Mouse (Mus musculus): ENCODE measurements around the gene Psg29. TPM values are rescaled to one million over a fixed set of nuclear protein-coding genes. Genes with fewer than 3 reads are reported as not detected.

The Psg29 gene
- not detected in 2 replicates for polyA plus RNA-seq (2015; fragmentation: Nextera tagmentation; extraction: Ambion mirVana)

GRCm38 (mm10) chr7:17203177-17203576 lies at the start of gene Psg29:
Gene Psg29 (plus strand): TSS chr7:17203477.
- H3K9me3 ChIP-seq: peaks cover 44% of the 10 kb centered on the region
- no peak within 1 kb of the TSS for H3K9ac ChIP-seq
- no peaks in the 10 kb centered on the region for H3K27me3 ChIP-seq (replicated peaks)
- H3K4me3 ChIP-seq: no peak within 1 kb of the TSS
- H3K36me3 ChIP-seq: no peaks in the 10 kb centered on the region
- H3K27ac ChIP-seq (replicated peaks): no peak within 1 kb of the TSS
- no peaks in the 10 kb centered on the region for H3K4me1 ChIP-seq
- ATAC-seq (ENCODE audit: extremely low read depth, insufficient number of reproducible peaks, low FRiP score, low TSS enrichment): no peak
- H3K4me2 ChIP-seq: no peak within 1 kb of the TSS

DNA sequence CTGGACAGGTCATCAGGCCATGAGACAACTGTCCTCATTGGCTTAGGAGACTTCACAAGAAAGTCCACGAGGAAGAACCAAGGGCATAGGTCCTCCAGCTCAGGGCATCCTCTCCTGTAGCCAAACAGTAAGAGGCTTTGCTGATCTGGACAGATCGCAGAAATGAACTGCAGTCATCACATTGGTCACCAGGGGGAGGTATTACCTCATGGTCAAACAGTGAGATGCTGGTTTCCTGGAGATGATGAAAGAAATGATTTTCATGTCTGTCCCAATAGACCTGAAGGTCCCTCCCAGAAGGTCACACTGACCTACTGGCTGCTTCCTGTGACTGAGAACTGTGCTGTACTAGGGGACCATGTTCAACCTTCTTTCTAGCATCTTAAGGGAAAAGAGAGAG lies 47.6 kb upstream of the Psg29 start:
- 20% methylated on average over 2 of the region's 2 CpGs for WGBS

GRCm38 (mm10) chr7:17156885-17157677 lies 46.2 kb upstream of the Psg29 start:
- Histone ChIP-seq H3K4me2 (no peak overlapping the region), H3K27me3 (replicated peaks) (no peaks in the 10 kb centered on the region), H3K4me1 (no peaks in the 10 kb centered on the region), H3K9ac (no peak overlapping the region), H3K9me3 (0 out of 2 replicates have a peak, but pooled peaks cover 9% of the 10 kb centered on the region), H3K4me3 (no peak overlapping the region), H3K27ac (replicated peaks) (no peak overlapping the region), H3K36me3 (no peaks in the 10 kb centered on the region)
- 56% methylated on average over 3 of the region's 3 CpGs for WGBS
- ATAC-seq (ENCODE audit: extremely low read depth, insufficient number of reproducible peaks, low FRiP score, low TSS enrichment): no peak

More for the DNA sequence above, 47.6 kb upstream of the Psg29 start:
- Histone ChIP-seq H3K36me3 (no peaks in the 10 kb centered on the region), H3K4me3 (no peak overlapping the region), H3K9ac (no peak overlapping the region), H3K4me1 (no peaks in the 10 kb centered on the region), H3K4me2 (no peak overlapping the region), H3K27me3 (replicated peaks) (no peaks in the 10 kb centered on the region), H3K27ac (replicated peaks) (no peak overlapping the region), H3K9me3 (peaks cover 14% of the 10 kb centered on the region; the same call in 1 of the 2 replicates)
- no peak for ATAC-seq (ENCODE audit: extremely low read depth, insufficient number of reproducible peaks, low FRiP score, low TSS enrichment)

GRCm38 (mm10) chr7:17159011-17159410 lies 44.3 kb upstream of the Psg29 start:
- H3K36me3 ChIP-seq: no peaks in the 10 kb centered on the region
- no peak overlapping the region for H3K27ac ChIP-seq (replicated peaks)
- no peak overlapping the region for H3K4me2 ChIP-seq
- H3K4me1 ChIP-seq: no peaks in the 10 kb centered on the region
- no peak overlapping the region for H3K9ac ChIP-seq
- H3K4me3 ChIP-seq: no peak overlapping the region
- 60% methylated on average over 7 of the region's 7 CpGs for WGBS
- no peak for ATAC-seq (ENCODE audit: extremely low read depth, insufficient number of reproducible peaks, low FRiP score, low TSS enrichment)
- H3K9me3 ChIP-seq: 0 out of 2 replicates have a peak, but pooled peaks cover 6% of the 10 kb centered on the region
- H3K27me3 ChIP-seq (replicated peaks): no peaks in the 10 kb centered on the region

GRCm38 (mm10) chr7:17171827-17172226 lies 31.4 kb upstream of the Psg29 start:
- Histone ChIP-seq H3K27ac (replicated peaks) (no peak overlapping the region), H3K4me1 (no peaks in the 10 kb centered on the region), H3K4me3 (no peak overlapping the region), H3K36me3 (no peaks in the 10 kb centered on the region), H3K9me3 (peaks cover 8% of the 10 kb centered on the region), H3K9ac (no peak overlapping the region), H3K27me3 (replicated peaks) (no peaks in the 10 kb centered on the region), H3K4me2 (no peak overlapping the region)
- no peak for ATAC-seq (ENCODE audit: extremely low read depth, insufficient number of reproducible peaks, low FRiP score, low TSS enrichment)
- WGBS: 70% methylated on average over 4 of the region's 4 CpGs

- H3K36me3 ChIP-seq: no peaks in the 10 kb centered on the region
- H3K9ac ChIP-seq: no peak overlapping the region
- no peaks in the 10 kb centered on the region for H3K27me3 ChIP-seq (replicated peaks)
- no peak overlapping the region for H3K27ac ChIP-seq (replicated peaks)
- no peak overlapping the region for H3K4me2 ChIP-seq
- no peaks in the 10 kb centered on the region for H3K4me1 ChIP-seq
- no peak overlapping the region for H3K4me3 ChIP-seq
- WGBS: 57% methylated on average over 3 of the region's 3 CpGs
- ATAC-seq (ENCODE audit: extremely low read depth, insufficient number of reproducible peaks, low FRiP score, low TSS enrichment): no peak
- H3K9me3 ChIP-seq: peaks cover 51% of the 10 kb centered on the region
Measured at GRCm38 (mm10) chr7:17205530-17206184, 2.4 kb downstream of the Psg29 start.

Other genes with a start within 250 kb of the Psg29 start
- 0.11 and 0.15 TPM in 2 replicates for gene Pnmal1, start 243.8 kb upstream of the Psg29 start, polyA plus RNA-seq (2015; fragmentation: Nextera tagmentation; extraction: Ambion mirVana)
- 0.09 and 0.14 TPM in 2 replicates for gene Gm42372, start 220.4 kb upstream of the Psg29 start, polyA plus RNA-seq (2015; fragmentation: Nextera tagmentation; extraction: Ambion mirVana)
- gene Ccdc8, start 210.8 kb upstream of the Psg29 start, polyA plus RNA-seq (2015; fragmentation: Nextera tagmentation; extraction: Ambion mirVana): 25.5 and 25.8 TPM in 2 replicates
- 82.3 and 94.0 TPM in 2 replicates for gene Ppp5c, start 175.6 kb upstream of the Psg29 start, polyA plus RNA-seq (2015; fragmentation: Nextera tagmentation; extraction: Ambion mirVana)
- 26.7 and 26.8 TPM in 2 replicates for gene Hif3a, start 141.1 kb upstream of the Psg29 start, polyA plus RNA-seq (2015; fragmentation: Nextera tagmentation; extraction: Ambion mirVana)
- 0.10 TPM in 1 of 2 replicates, not detected in the other for gene Psg16, start 129.4 kb upstream of the Psg29 start, polyA plus RNA-seq (2015; fragmentation: Nextera tagmentation; extraction: Ambion mirVana)
- not detected in 2 replicates for gene Ceacam3, start 53.2 kb upstream of the Psg29 start, polyA plus RNA-seq (2015; fragmentation: Nextera tagmentation; extraction: Ambion mirVana)